Mouse (Mus musculus) neutrophil, adult 5-6 weeks (primary cell): Measurements from ENCODE around the gene Fam118a. TPM values are rescaled to one million over a fixed set of nuclear protein-coding genes. Genes with fewer than 3 reads are reported as not detected.
"Not testable (repeated sequence)": the region's sequence is repeated elsewhere in the genome, so short reads cannot be mapped to it uniquely, and the experiment has no call there.

Experiments used
- ATAC-seq: fragments of 151-379, 151-347 bp; 2 replicates; pipeline ENCODE4 v1.8.0; 2017; ENCODE audit warnings: mild to moderate bottlenecking, moderate TSS enrichment; ENCODE audit not compliant: insufficient number of reproducible peaks, poor library complexity, low FRiP score, severe bottlenecking; ENCODE audit errors: extremely low read depth
- total RNA-seq: library from RNA; stranded (forward); fragments of 200-1000 nt; gene quantifications from 2 replicates; pipeline ENCODE4 v1.2.3, GENCODE M21; 2017

The Fam118a gene
- total RNA-seq, 1 experiment from 2014 or later, result 9.4 TPM

- ATAC-seq, result no peak
Measured at GRCm38 (mm10) chr15:85009666-85010065, 19.1 kb upstream of the Fam118a start.

- no peak for ATAC-seq
Measured at GRCm38 (mm10) chr15:85011895-85012661, 16.7 kb upstream of the Fam118a start.

- ATAC-seq, result no peak
Measured at GRCm38 (mm10) chr15:85012662-85013054, 16.1 kb upstream of the Fam118a start.

GRCm38 (mm10) chr15:85015771-85016170 is 13.0 kb upstream of the Fam118a start:
- ATAC-seq, result no peak

- ATAC-seq, result no peak
Measured at GRCm38 (mm10) chr15:85016951-85017664, 11.6 kb upstream of the Fam118a start, which contains the start of gene Upk3a. Gene Upk3a, plus strand, starts transcription at chr15:85017141.

- no peak for ATAC-seq
Measured at GRCm38 (mm10) chr15:85022211-85022610, 6.5 kb upstream of the Fam118a start.

- ATAC-seq, result no peak
Measured at GRCm38 (mm10) chr15:85026197-85026596, 2.6 kb upstream of the Fam118a start.

- no peak for ATAC-seq
Measured at GRCm38 (mm10) chr15:85027740-85028139, 1.0 kb upstream of the Fam118a start.

GRCm38 (mm10) chr15:85030643-85031042 is 1.9 kb downstream of the Fam118a start:
- not testable (repeated sequence) for ATAC-seq

GRCm38 (mm10) chr15:85031866-85032265 is 3.1 kb downstream of the Fam118a start:
- ATAC-seq, result no peak

GRCm38 (mm10) chr15:85033916-85034315 is 5.2 kb downstream of the Fam118a start:
- not testable (repeated sequence) for ATAC-seq

GRCm38 (mm10) chr15:85036566-85037342 is 8.0 kb downstream of the Fam118a start:
- ATAC-seq, result peak; percentile 82

- ATAC-seq, result no peak
Measured at GRCm38 (mm10) chr15:85037343-85037690, 8.6 kb downstream of the Fam118a start.

- ATAC-seq, result no peak
Measured at GRCm38 (mm10) chr15:85041546-85042225, 12.9 kb downstream of the Fam118a start.

GRCm38 (mm10) chr15:85042361-85042954 is 13.7 kb downstream of the Fam118a start:
- ATAC-seq, result peak; percentile 88

GRCm38 (mm10) chr15:85043116-85043515 is 14.4 kb downstream of the Fam118a start:
- no peak for ATAC-seq

GRCm38 (mm10) chr15:85043761-85044160 is 15.0 kb downstream of the Fam118a start:
- ATAC-seq, result no peak

GRCm38 (mm10) chr15:85046230-85046950 is 17.6 kb downstream of the Fam118a start:
- no peak for ATAC-seq
